Mouse (Mus musculus) stomach, embryonic 15.5 days (tissue): ENCODE measurements at regions not wholly inside any gene's neighbourhood (a gene's known extent, or its start where the extent isn't known, plus 50 kb on each side); places are given as distances from the start of the nearest gene placed in this dataset.

Experiments used
- ATAC-seq: fragments of 200-750 bp; cut with Nextera tagmentation; 2 replicates; pipeline ENCODE4 v1.8.0; 2017; ENCODE audit warnings: low read depth, moderate number of reproducible peaks, moderate TSS enrichment; ENCODE audit not compliant: insufficient read depth, low FRiP score
- H3K27ac ChIP-seq: fragments of 300-500 bp; sonication (generic); 2 replicates; pipeline ENCODE4 v1.5.1; 2015; ENCODE audit warnings: mild to moderate bottlenecking, inconsistent platforms
- H3K27me3 ChIP-seq: fragments of 300-500 bp; sonication (generic); replicated peaks from 2 replicates; pipeline ENCODE4 v1.6.1; 2015; ENCODE audit warnings: inconsistent platforms
- H3K36me3 ChIP-seq: fragments of 300-500 bp; sonication (generic); 2 replicates; pipeline ENCODE4 v1.6.1; 2015; ENCODE audit warnings: inconsistent platforms
- H3K4me1 ChIP-seq: fragments of 300-500 bp; sonication (generic); 2 replicates; pipeline ENCODE4 v1.6.1; 2015; ENCODE audit warnings: inconsistent platforms
- H3K4me2 ChIP-seq: fragments of 300-500 bp; sonication (generic); 2 replicates; pipeline ENCODE4 v1.6.1; 2015; ENCODE audit warnings: mild to moderate bottlenecking, inconsistent platforms
- H3K4me3 ChIP-seq: fragments of 300-500 bp; sonication (generic); replicated peaks from 2 replicates; pipeline ENCODE4 v1.5.1; 2015; ENCODE audit warnings: inconsistent platforms
- H3K9ac ChIP-seq: fragments of 300-500 bp; sonication (generic); 2 replicates; pipeline ENCODE4 v1.6.1; 2015; ENCODE audit warnings: inconsistent platforms
- H3K9me3 ChIP-seq: fragments of 300-500 bp; sonication (generic); 2 replicates; pipeline ENCODE4 v1.6.1; 2016; ENCODE audit warnings: inconsistent platforms
- WGBS: fragments of 180-500 bp; shearing (Covaris S2); methylation state at CpG from one replicate; pipeline ENCODE4 v1.1.7; 2015; 5-methylcytosine and 5-hydroxymethylcytosine counted together

DNA sequence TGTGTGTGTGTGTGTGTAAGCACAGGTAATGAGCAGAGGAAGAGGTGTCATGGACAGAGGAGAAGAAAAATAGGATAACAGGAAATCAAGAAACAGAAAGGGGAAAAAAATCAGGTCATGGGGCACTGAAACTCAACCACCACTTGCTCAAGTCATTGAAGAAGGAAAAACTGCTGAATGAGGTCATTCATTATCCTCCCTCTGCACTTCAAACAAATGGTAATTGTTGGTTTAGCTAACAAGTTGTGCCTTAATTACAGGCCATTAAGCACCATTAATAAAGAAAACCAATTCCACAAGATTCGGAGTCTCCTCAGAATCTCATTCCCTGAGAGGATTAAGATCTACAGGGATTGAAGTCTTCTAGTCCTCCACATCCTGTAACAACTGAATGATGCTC lies 266.5 kb upstream of the Trib2 start:
- Histone ChIP-seq H3K4me2 (no peak overlapping the region), H3K4me3 (no peak overlapping the region), H3K9me3 (no peaks in the 10 kb centered on the region), H3K9ac (no peak overlapping the region), H3K27ac (no peak overlapping the region), H3K27me3 (no peaks in the 10 kb centered on the region), H3K4me1 (no peaks in the 10 kb centered on the region), H3K36me3 (no peaks in the 10 kb centered on the region)
- no peak for ATAC-seq
- WGBS, result 57% methylated on average over 1 of the region's 1 CpGs

DNA sequence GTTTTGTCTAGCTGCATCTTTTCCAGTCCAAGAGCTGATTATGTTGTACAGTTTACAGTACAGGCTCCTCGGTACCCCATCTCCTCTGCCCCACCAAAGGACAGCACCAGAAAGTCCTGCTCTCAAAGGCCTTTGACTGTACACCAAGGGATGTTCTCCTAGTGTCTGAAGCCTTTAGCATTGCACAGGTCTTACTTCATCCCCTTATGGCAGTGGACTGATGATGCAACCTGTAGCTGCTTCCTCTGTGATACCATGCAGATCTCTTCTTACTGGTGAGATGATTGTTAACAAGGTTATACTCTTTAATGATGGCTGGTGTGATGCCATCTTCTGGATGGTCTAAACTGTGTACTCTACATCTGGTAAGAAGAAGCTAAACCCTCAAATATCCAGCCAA lies 260.5 kb upstream of the Trib2 start:
- Histone ChIP-seq H3K9ac (no peak overlapping the region), H3K27me3 (no peaks in the 10 kb centered on the region), H3K36me3 (no peaks in the 10 kb centered on the region), H3K4me3 (no peak overlapping the region), H3K9me3 (no peaks in the 10 kb centered on the region), H3K4me1 (no peaks in the 10 kb centered on the region), H3K4me2 (no peak overlapping the region), H3K27ac (no peak overlapping the region)
- no peak for ATAC-seq
- WGBS, result 84% methylated on average over 1 of the region's 1 CpGs

DNA sequence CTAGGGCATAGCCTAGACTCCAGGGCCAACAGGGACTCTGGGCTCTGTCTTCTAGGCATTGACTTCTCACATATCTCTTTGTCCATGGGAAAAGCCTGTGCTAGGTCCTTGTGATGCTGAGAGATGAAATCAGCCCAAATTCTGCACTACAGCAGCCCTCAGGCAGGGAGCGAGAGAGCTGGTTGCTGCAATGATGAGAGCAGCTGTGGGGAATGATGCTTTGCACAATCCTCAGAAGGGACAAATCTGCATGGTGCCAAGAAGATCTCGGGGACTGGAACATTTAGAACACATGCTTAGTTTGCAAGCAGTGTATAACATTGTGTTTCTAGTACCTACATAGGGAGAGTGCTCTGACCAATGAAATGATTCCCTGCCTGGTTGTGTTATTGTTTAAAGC lies 259.2 kb upstream of the Trib2 start:
- Histone ChIP-seq H3K27ac (no peak overlapping the region), H3K9ac (no peak overlapping the region), H3K4me2 (no peak overlapping the region), H3K36me3 (no peaks in the 10 kb centered on the region), H3K9me3 (no peaks in the 10 kb centered on the region), H3K4me3 (no peak overlapping the region), H3K27me3 (no peaks in the 10 kb centered on the region), H3K4me1 (no peaks in the 10 kb centered on the region)
- WGBS, result 87% methylated on average over 2 of the region's 2 CpGs
- ATAC-seq, result no peak

GRCm38 (mm10) chr12:16068940-16069339 lies 252.2 kb upstream of the Trib2 start:
- WGBS, result 87% methylated on average over 13 of the region's 13 CpGs

DNA sequence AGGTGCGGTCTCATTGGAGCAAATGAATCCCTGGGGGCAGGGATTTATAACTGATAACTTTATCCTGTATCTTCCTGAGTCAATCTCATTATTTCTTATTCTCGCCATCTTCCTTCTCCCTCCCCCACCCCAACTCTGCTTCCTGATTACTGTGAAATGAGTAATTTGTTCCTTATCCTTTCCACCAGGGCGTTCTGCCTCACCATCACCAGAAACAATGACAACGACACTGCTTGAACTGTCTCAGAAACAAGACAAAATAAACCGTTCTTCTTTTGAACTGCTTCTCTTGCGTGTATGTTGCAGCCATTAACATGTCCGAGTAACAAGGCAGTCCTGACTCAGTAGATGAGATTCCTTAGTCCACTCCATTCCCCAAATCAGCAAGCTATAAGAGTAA lies 246.0 kb upstream of the Trib2 start:
- Histone ChIP-seq H3K4me2 (no peak overlapping the region), H3K27ac (no peak overlapping the region), H3K27me3 (no peaks in the 10 kb centered on the region), H3K4me1 (no peaks in the 10 kb centered on the region), H3K36me3 (no peaks in the 10 kb centered on the region), H3K9ac (no peak overlapping the region), H3K9me3 (no peaks in the 10 kb centered on the region), H3K4me3 (no peak overlapping the region)
- no peak for ATAC-seq
- WGBS, result 83% methylated on average over 7 of the region's 7 CpGs

More at GRCm38 (mm10) chr12:16068940-16069339, 252.2 kb upstream of the Trib2 start:
- Histone ChIP-seq H3K4me1 (no peaks in the 10 kb centered on the region), H3K27me3 (no peaks in the 10 kb centered on the region), H3K9me3 (no peaks in the 10 kb centered on the region), H3K36me3 (no peaks in the 10 kb centered on the region), H3K27ac (no peak overlapping the region), H3K9ac (no peak overlapping the region), H3K4me2 (no peak overlapping the region), H3K4me3 (no peak overlapping the region)
- no peak for ATAC-seq

GRCm38 (mm10) chr12:16060461-16060860 lies 243.7 kb upstream of the Trib2 start:
- Histone ChIP-seq H3K9me3 (no peaks in the 10 kb centered on the region), H3K27me3 (no peaks in the 10 kb centered on the region), H3K4me1 (no peaks in the 10 kb centered on the region), H3K27ac (no peak overlapping the region), H3K36me3 (no peaks in the 10 kb centered on the region), H3K9ac (no peak overlapping the region), H3K4me2 (no peak overlapping the region), H3K4me3 (no peak overlapping the region)
- no peak for ATAC-seq
- 45% methylated on average over 5 of the region's 5 CpGs for WGBS

- Histone ChIP-seq H3K36me3 (no peaks in the 10 kb centered on the region), H3K4me2 (no peak overlapping the region), H3K27ac (no peak overlapping the region), H3K9me3 (no peaks in the 10 kb centered on the region), H3K9ac (no peak overlapping the region), H3K27me3 (no peaks in the 10 kb centered on the region), H3K4me1 (no peaks in the 10 kb centered on the region), H3K4me3 (no peak overlapping the region)
- WGBS, result 81% methylated on average over 3 of the region's 3 CpGs
- ATAC-seq, result no peak
These were observed 241.5 kb upstream of the Trib2 start for GRCm38 (mm10) chr12:16058255-16058654.

- Histone ChIP-seq H3K27ac (no peak overlapping the region), H3K9me3 (no peaks in the 10 kb centered on the region), H3K4me2 (no peak overlapping the region), H3K36me3 (no peaks in the 10 kb centered on the region), H3K4me3 (no peak overlapping the region), H3K27me3 (no peaks in the 10 kb centered on the region), H3K9ac (no peak overlapping the region), H3K4me1 (no peaks in the 10 kb centered on the region)
- no peak for ATAC-seq
- 58% methylated on average over 2 of the region's 2 CpGs for WGBS
These were observed 240.1 kb upstream of the Trib2 start for GRCm38 (mm10) chr12:16056831-16057230.

- Histone ChIP-seq H3K9ac (no peak overlapping the region), H3K4me3 (no peak overlapping the region), H3K9me3 (no peaks in the 10 kb centered on the region), H3K27me3 (no peaks in the 10 kb centered on the region), H3K27ac (no peak overlapping the region), H3K4me1 (no peaks in the 10 kb centered on the region), H3K36me3 (no peaks in the 10 kb centered on the region), H3K4me2 (no peak overlapping the region)
- WGBS, result 56% methylated on average over 1 of the region's 1 CpGs
- no peak for ATAC-seq
These were observed 239.5 kb upstream of the Trib2 start for GRCm38 (mm10) chr12:16056216-16056615.

DNA sequence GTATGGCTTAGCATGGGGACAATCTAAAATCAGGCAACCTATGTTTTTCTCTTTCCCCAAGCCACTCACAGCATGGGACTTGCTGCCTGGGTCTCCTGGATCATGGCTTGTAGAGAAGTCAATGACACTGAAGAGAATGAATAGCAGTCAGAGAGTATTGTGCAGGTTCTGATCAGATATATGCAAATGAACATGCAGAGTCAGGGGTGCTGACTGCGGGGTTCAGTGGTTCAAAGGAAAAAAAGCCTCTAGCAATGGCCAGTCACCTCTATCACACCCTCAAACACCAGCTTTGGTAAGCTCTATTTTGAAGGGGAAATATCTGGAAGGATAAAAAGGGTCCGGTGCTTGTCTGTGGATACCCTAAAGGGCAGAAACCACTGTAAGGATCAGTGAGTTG lies 237.9 kb upstream of the Trib2 start:
- ATAC-seq, result no peak
- Histone ChIP-seq H3K9ac (no peak overlapping the region), H3K9me3 (no peaks in the 10 kb centered on the region), H3K27ac (no peak overlapping the region), H3K4me2 (no peak overlapping the region), H3K27me3 (no peaks in the 10 kb centered on the region), H3K4me1 (no peaks in the 10 kb centered on the region), H3K36me3 (no peaks in the 10 kb centered on the region), H3K4me3 (no peak overlapping the region)
- whole genome bisulfite sequencing, result 86% methylated on average over 2 of the region's 2 CpGs

DNA sequence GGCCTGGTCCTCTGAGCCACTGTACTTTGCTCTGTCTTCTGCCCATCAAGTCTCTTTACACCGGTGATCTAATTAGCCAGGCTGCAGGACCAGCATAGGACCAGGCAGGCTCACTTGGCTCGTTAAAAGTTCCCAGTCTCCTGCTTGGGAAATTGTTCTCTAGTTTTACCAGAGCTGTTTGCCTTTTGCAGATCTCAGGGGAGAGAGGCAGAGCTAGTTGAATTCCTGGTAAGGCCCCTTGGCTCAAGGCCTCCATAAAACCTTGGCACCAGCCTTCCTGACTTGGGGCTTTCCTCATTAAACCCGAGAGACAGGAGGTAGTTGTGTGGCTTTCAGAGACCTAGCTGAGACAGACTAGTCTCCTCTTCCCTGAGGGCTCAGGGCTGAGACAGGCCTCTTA lies 237.0 kb upstream of the Trib2 start:
- Histone ChIP-seq H3K4me3 (no peak overlapping the region), H3K4me2 (no peak overlapping the region), H3K36me3 (no peaks in the 10 kb centered on the region), H3K27me3 (no peaks in the 10 kb centered on the region), H3K4me1 (no peaks in the 10 kb centered on the region), H3K9ac (no peak overlapping the region), H3K9me3 (no peaks in the 10 kb centered on the region), H3K27ac (no peak overlapping the region)
- ATAC-seq, result no peak
- 56% methylated on average over 3 of the region's 3 CpGs for WGBS

DNA sequence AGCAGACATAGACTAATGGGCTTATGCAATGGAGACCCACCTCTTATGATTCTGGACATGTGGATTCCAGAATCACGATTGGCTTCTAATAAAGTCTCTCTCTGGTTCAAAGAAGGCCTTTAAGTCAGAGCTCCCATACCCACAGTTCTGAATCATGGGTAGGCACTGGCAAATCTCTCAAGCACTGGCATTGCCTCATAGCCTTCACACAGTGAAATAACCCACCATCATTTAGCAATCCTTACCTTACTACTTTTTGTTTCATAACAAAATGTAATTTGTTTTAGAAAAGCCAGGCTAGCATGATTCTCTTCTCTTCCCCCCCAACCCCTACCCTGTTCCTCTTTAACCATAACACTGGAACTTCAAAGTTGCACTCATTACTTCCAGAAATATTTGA lies 236.3 kb upstream of the Trib2 start:
- WGBS, result 88% methylated on average over 1 of the region's 1 CpGs
- Histone ChIP-seq H3K36me3 (no peaks in the 10 kb centered on the region), H3K9ac (no peak overlapping the region), H3K9me3 (no peaks in the 10 kb centered on the region), H3K4me1 (no peaks in the 10 kb centered on the region), H3K4me3 (no peak overlapping the region), H3K27me3 (no peaks in the 10 kb centered on the region), H3K4me2 (no peak overlapping the region), H3K27ac (no peak overlapping the region)
- no peak for ATAC-seq

- no peak for ATAC-seq
- no peaks in the 10 kb centered on the region for H3K36me3 ChIP-seq
- no peaks in the 10 kb centered on the region for H3K4me1 ChIP-seq
- H3K27ac ChIP-seq, result no peak overlapping the region
- no peak overlapping the region for H3K9ac ChIP-seq
- H3K27me3 ChIP-seq, result no peaks in the 10 kb centered on the region
- no peak overlapping the region for H3K4me3 ChIP-seq
- H3K4me2 ChIP-seq, result no peak overlapping the region
- no peaks in the 10 kb centered on the region for H3K9me3 ChIP-seq
- WGBS, result 74% methylated on average over 3 of the region's 3 CpGs
These were observed 235.6 kb upstream of the Trib2 start for GRCm38 (mm10) chr12:16052353-16052752.
